Mouse (Mus musculus): ENCODE data around the gene Prkce.

GRCm38 (mm10) chr17:86637311-86637710 is 469.7 kb downstream of the Prkce start:
- TF ChIP-seq CTCF (IDR thresholded peaks at IDR 0.05; ENCODE audit: low read depth, low read length): no peak
- no peak for TF ChIP-seq GATA2 (IDR thresholded peaks at IDR 0.05; ENCODE audit: borderline replicate concordance, low read depth, low read length)
- no peak for TF ChIP-seq GATA1 (IDR thresholded peaks at IDR 0.05; ENCODE audit: borderline replicate concordance, low read length)
- no peak for TF ChIP-seq TAL1 (conservative IDR thresholded peaks at IDR 0.05; ENCODE audit: low read depth, low read length)

Data from G1E (cell line).